Mouse (Mus musculus): Measurements from ENCODE around the gene Ovol2. TPM values are rescaled to one million over a fixed set of nuclear protein-coding genes. Genes with fewer than 3 reads are reported as not detected.
A peak's percentile ranks its signal among the peaks of the same experiment; 100 is the strongest.

Ovol2 gene
- polyA plus RNA-seq (2015; fragmentation: Nextera tagmentation; extraction: Ambion mirVana): 7.5 and 7.9 TPM in 2 replicates

DNA sequence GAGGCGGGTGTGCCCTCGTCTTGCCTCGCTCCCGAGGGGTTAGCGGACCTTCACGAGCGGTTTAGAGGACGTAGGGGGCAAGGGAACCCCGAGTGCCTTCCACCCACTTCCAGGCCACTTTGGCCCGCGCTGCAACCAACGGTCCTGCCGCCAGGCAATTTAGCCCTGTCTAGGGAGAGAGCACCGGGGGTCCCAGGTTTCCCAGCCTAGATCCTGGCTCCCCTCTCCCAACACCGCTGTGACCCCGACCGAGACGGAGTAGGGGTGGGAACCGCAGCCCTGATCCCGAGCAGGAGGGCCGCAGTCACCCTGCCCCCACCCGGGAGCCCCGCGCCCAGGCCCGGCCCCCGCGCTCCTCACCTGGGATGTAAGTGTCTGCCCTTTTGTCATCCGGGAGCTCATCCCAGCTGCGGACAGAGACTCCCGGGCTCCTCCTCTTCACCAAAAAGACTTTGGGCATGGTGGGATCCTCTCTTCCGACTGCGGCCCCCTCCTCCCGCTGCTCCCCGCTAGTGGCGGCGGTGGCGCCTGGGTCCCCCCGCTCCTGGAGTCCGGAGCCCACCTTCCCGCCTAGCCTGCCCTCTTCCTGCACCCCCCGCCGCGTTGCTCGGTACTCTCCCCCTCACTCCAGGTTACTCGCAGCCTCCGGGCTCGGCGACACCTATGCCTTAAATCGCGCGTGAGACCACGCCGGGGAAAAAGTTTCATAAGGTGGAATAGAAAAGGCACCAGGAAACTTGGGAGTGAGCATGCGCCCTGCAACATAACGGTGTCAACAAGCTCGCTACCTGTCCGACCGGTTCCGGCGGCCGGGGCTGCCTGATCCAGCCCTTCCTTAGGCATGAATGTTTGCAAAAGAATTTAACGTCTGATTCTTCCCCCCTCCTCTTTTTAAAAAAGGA is at the start of gene Ovol2:
Ovol2 (minus strand) TSS at position 746 of the 902 bp plus-strand sequence.
- peaks cover 13% of the 10 kb centered on the region; the same call in 1 of the 2 replicates for H3K27me3 ChIP-seq (replicated peaks; ENCODE audit: control insufficient read depth, insufficient read depth, low read length)
- no peak for TF ChIP-seq CTCF (IDR thresholded peaks at IDR 0.05; ENCODE audit: low read depth)
- H3K27ac ChIP-seq (ENCODE audit: low read depth, low read length): peak within 1 kb of the TSS; percentile 60
- 3% methylated on average over 62 of the region's 62 CpGs for WGBS
- H3K4me3 ChIP-seq (ENCODE audit: low read depth, low read length): peak within 1 kb of the TSS; percentile 56
- peaks cover 6% of the 10 kb centered on the region; the same call in 1 of the 2 replicates for H3K4me1 ChIP-seq (replicated peaks; ENCODE audit: control insufficient read depth, insufficient read depth, low read length)
- H3K9ac ChIP-seq (ENCODE audit: low read depth, low read length): peak within 1 kb of the TSS; percentile 49
- H3K9me3 ChIP-seq (ENCODE audit: control insufficient read depth): no peaks in the 10 kb centered on the region
- no peaks in the 10 kb centered on the region for H3K36me3 ChIP-seq (ENCODE audit: control insufficient read depth, insufficient read depth)
- ATAC-seq: peak; percentile 57
- peak within 1 kb of the TSS; percentile 99 for H3K4me2 ChIP-seq (replicated peaks; ENCODE audit: low read depth)

DNA sequence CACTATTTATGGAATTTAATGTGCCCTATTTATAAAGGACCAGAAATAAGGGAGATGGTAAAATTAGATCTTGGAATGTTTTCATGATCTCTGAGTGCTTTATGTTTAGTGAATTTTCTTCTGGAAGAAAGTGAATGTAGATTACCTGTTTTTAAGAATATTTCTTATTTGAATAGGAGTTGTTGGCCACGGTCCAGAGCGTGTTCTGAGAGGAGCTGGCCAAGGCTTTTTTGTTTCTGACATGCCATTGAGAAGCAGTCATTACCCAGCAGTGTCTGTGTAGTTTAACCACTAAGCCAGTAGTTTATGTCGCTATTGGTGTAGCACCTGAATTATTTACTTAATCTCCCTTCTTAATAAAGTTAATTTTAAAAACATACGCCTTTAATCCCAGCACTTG is 49.8 kb upstream of the Ovol2 start:
- no peaks in the 10 kb centered on the region for H3K9me3 ChIP-seq (ENCODE audit: control insufficient read depth)
- no peak overlapping the region for H3K4me3 ChIP-seq (ENCODE audit: low read depth, low read length)
- H3K27me3 ChIP-seq (replicated peaks; ENCODE audit: control insufficient read depth, insufficient read depth, low read length): no peaks in the 10 kb centered on the region
- no peak for TF ChIP-seq CTCF (IDR thresholded peaks at IDR 0.05; ENCODE audit: low read depth)
- H3K27ac ChIP-seq (ENCODE audit: low read depth, low read length): no peak overlapping the region
- H3K4me2 ChIP-seq (replicated peaks; ENCODE audit: low read depth): no peak overlapping the region
- H3K36me3 ChIP-seq (ENCODE audit: control insufficient read depth, insufficient read depth): peaks cover 85% of the 10 kb centered on the region
- H3K4me1 ChIP-seq (replicated peaks; ENCODE audit: control insufficient read depth, insufficient read depth, low read length): no peaks in the 10 kb centered on the region
- no peak for ATAC-seq
- no peak overlapping the region for H3K9ac ChIP-seq (ENCODE audit: low read depth, low read length)
- 87% methylated on average over 4 of the region's 4 CpGs for WGBS

DNA sequence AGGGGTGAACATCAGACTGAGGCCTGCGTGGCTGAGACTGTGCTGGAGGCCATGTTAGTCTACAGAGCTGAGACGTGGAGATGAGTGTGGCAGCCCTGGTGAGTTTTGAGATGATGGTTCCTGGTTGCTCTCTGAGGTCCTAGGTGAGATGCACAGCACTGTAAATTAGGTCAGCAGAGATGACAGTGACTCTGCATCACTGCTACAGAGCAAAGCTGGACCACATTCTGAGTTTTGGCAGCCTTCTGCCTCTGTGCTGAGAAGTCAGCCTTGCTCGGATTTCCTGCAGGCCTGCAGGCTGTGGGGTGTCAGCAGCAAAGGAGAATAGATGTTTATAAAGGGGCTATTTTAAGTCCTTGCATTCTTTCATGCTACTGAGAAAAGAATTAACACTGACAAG is 49.3 kb upstream of the Ovol2 start:
- Histone ChIP-seq H3K27ac (ENCODE audit: low read depth, low read length) (no peak overlapping the region), H3K27me3 (replicated peaks; ENCODE audit: control insufficient read depth, insufficient read depth, low read length) (no peaks in the 10 kb centered on the region), H3K4me3 (ENCODE audit: low read depth, low read length) (no peak overlapping the region), H3K4me1 (replicated peaks; ENCODE audit: control insufficient read depth, insufficient read depth, low read length) (no peaks in the 10 kb centered on the region), H3K36me3 (ENCODE audit: control insufficient read depth, insufficient read depth) (peaks cover 87% of the 10 kb centered on the region), H3K9me3 (ENCODE audit: control insufficient read depth) (no peaks in the 10 kb centered on the region), H3K9ac (ENCODE audit: low read depth, low read length) (no peak overlapping the region), H3K4me2 (replicated peaks; ENCODE audit: low read depth) (no peak overlapping the region)
- no peak for TF ChIP-seq CTCF (IDR thresholded peaks at IDR 0.05; ENCODE audit: low read depth)
- ATAC-seq: no peak
- 82% methylated on average over 3 of the region's 3 CpGs for WGBS

DNA sequence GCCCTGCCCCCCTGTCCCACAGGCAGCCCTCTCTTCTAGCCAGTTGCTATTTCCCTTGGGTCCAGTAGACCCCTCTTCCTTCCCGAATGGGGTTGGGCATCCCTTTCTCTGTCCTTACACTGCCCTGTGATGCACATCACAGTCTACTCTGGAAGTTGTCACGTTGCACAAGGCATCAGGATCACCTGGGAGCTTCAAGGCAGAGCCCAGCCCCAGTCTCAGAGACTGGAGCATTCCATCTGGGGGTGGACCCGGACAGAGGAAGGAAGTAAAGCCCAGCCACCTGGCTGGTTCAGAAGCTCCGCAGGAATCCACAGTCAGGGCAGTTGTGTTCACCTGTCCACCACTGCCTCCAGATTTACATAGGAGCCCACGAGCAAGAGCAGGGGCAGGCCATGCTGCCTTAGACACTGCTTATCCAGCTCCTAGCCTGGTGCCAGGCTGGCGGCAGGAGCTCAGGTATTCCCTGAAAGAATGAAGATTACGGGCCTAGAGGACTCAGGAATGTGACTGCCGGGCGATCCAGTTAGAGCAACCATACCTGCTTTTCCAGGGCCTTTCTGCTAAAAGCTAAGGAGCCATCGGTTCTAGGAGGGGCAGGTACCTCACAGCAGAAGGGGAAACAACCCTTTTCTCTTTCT is 43.2 kb upstream of the Ovol2 start:
- Histone ChIP-seq H3K4me1 (replicated peaks; ENCODE audit: control insufficient read depth, insufficient read depth, low read length) (no peaks in the 10 kb centered on the region), H3K36me3 (ENCODE audit: control insufficient read depth, insufficient read depth) (peaks cover 69% of the 10 kb centered on the region), H3K9ac (ENCODE audit: low read depth, low read length) (no peak overlapping the region), H3K4me2 (replicated peaks; ENCODE audit: low read depth) (no peak overlapping the region), H3K9me3 (ENCODE audit: control insufficient read depth) (no peaks in the 10 kb centered on the region), H3K27me3 (replicated peaks; ENCODE audit: control insufficient read depth, insufficient read depth, low read length) (no peaks in the 10 kb centered on the region), H3K4me3 (ENCODE audit: low read depth, low read length) (no peak overlapping the region), H3K27ac (ENCODE audit: low read depth, low read length) (no peak overlapping the region)
- ATAC-seq: no peak
- TF ChIP-seq CTCF (IDR thresholded peaks at IDR 0.05; ENCODE audit: low read depth): no peak
- 71% methylated on average over 10 of the region's 10 CpGs for WGBS

DNA sequence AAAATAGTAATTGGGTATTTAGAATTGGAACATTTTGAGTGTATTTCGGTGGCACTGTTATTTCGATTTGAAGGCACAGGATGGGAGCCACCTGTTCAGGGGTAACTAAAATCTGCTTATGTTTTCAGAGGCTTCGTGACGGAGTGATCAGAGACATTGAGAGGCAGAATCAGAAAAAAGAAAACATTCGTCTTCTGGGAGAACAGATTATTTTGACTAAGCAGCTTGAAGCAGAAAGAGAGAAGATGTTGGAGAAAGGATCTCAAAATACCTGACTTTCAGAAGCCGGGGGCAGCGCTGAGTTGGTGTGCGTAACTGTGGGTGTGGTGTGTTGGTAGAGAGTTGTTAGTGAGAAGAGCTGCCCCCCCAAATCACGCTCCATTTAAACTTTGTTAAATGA is 41.1 kb upstream of the Ovol2 start:
- H3K4me3 ChIP-seq (ENCODE audit: low read depth, low read length): no peak overlapping the region
- H3K9me3 ChIP-seq (ENCODE audit: control insufficient read depth): no peaks in the 10 kb centered on the region
- no peak overlapping the region for H3K27ac ChIP-seq (ENCODE audit: low read depth, low read length)
- H3K4me2 ChIP-seq (replicated peaks; ENCODE audit: low read depth): no peak overlapping the region
- TF ChIP-seq CTCF (IDR thresholded peaks at IDR 0.05; ENCODE audit: low read depth): no peak
- WGBS: 91% methylated on average over 9 of the region's 9 CpGs
- no peaks in the 10 kb centered on the region for H3K4me1 ChIP-seq (replicated peaks; ENCODE audit: control insufficient read depth, insufficient read depth, low read length)
- no peaks in the 10 kb centered on the region for H3K27me3 ChIP-seq (replicated peaks; ENCODE audit: control insufficient read depth, insufficient read depth, low read length)
- H3K9ac ChIP-seq (ENCODE audit: low read depth, low read length): no peak overlapping the region
- peaks cover 49% of the 10 kb centered on the region for H3K36me3 ChIP-seq (ENCODE audit: control insufficient read depth, insufficient read depth)
- ATAC-seq: no peak

DNA sequence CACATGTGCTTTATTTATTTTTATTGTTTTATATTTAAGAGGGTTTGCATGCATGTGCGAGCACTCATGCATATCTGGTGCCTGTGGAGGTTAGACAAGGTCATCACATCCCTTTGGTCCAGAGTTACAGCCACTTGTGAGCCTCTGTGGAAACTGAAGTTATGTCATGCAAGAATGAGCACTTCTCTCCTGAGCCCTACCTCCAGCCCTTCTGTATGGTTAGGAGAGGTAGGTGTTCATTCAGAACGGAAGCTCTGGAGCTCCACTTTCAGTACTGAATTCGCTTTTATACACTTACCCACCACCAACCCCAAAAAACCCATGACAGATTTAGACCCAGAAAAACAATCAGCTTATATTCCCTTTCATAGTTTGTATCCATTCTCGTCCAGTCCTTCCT is 39.6 kb upstream of the Ovol2 start:
- no peak overlapping the region for H3K4me2 ChIP-seq (replicated peaks; ENCODE audit: low read depth)
- 89% methylated on average over 4 of the region's 4 CpGs for WGBS

More for the DNA sequence above, 39.6 kb upstream of the Ovol2 start:
- H3K9ac ChIP-seq (ENCODE audit: low read depth, low read length): no peak overlapping the region
- H3K4me3 ChIP-seq (ENCODE audit: low read depth, low read length): no peak overlapping the region
- H3K9me3 ChIP-seq (ENCODE audit: control insufficient read depth): no peaks in the 10 kb centered on the region
- no peak for TF ChIP-seq CTCF (IDR thresholded peaks at IDR 0.05; ENCODE audit: low read depth)
- H3K27me3 ChIP-seq (replicated peaks; ENCODE audit: control insufficient read depth, insufficient read depth, low read length): no peaks in the 10 kb centered on the region
- no peak for ATAC-seq
- H3K27ac ChIP-seq (ENCODE audit: low read depth, low read length): peak overlapping the region; percentile 29; the same call in 1 of the 2 replicates
- H3K4me1 ChIP-seq (replicated peaks; ENCODE audit: control insufficient read depth, insufficient read depth, low read length): no peaks in the 10 kb centered on the region
- H3K36me3 ChIP-seq (ENCODE audit: control insufficient read depth, insufficient read depth): peaks cover 36% of the 10 kb centered on the region; the same call in 1 of the 2 replicates

Data from intestine, postnatal 0 days (tissue).